Mouse (Mus musculus): ENCODE measurements at regions not wholly inside any gene's neighbourhood (a gene's known extent, or its start where the extent isn't known, plus 50 kb on each side); places are given as distances from the start of the nearest gene placed in this dataset.

DNA sequence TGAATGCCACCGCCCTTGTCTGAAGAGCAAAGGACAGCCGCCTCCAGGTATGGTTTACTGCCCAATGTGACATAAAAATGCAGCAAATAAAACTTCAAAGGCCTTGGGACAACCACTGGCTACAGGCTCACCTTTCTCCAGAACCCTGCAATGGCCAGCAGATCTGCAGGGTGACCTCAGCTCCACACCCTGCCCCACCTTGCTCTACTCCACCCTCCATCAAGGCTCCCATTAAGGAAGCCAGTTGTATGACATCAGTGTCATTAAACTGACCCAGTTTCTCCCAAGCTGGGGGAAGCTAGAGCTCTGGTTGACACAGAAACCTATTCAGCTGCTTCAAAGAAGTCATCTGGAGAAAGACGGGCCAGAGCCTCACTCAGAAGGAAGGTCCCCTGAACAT, 310.2 kb downstream of the Tbc1d1 start:
- TF ChIP-seq CTCF (IDR thresholded peaks at IDR 0.05; ENCODE audit: low read depth, low read length) (no peak), POLR2A (IDR thresholded peaks at IDR 0.05; ENCODE audit: insufficient read depth, low read length) (no peak), EP300 (IDR thresholded peaks at IDR 0.05; ENCODE audit: insufficient read depth, low read depth, low read length) (no peak)

All from ES-Bruce4 (cell line).